Mouse (Mus musculus) left cerebral cortex, adult 18-20 months (tissue): ENCODE data around the gene Nfic. TPM values are rescaled to one million over a fixed set of nuclear protein-coding genes. Genes with fewer than 3 reads are reported as not detected.

Source experiments
- microRNA-seq, 2 experiments: library from miRNA; unstranded; fragments of <30 nt; microRNA quantifications; one replicate each; pipeline ENCODE4 v1.2.0; 2021
- total RNA-seq, 2 experiments: library from RNA; stranded (reverse); gene quantifications; 2 replicates each; pipeline ENCODE4 v1.2.3; 2021

Nfic gene
- total RNA-seq, 2 experiments from 2014 or later = 84.7 to 91.7 TPM

Small RNA genes within 50 kb of the gene (microRNA-seq; reads per million reads assigned to microRNA genes)
- gene Gm25595 (0 reads per million in 2 experiments), gene Mir1191b (0 to 0.25 reads per million in 2 experiments), gene Mir6913 (1.2 to 1.7 reads per million in 2 experiments)

Other genes with a start within 250 kb of the Nfic start
- 100 to 1,000 TPM; 197 to 204 TPM for gene Atcay, start 224.8 kb downstream of the Nfic start, total RNA-seq
- 10 to 100 TPM; 59.2 to 65.5 TPM for gene Zfr2, start 222.5 kb downstream of the Nfic start, total RNA-seq
- 100 to 1,000 TPM; 187 to 195 TPM for gene Matk, start 202.7 kb downstream of the Nfic start, total RNA-seq
- 10 to 100 TPM; 38.8 to 43.5 TPM for gene Mrpl54, start 188.7 kb downstream of the Nfic start, total RNA-seq
- 10 to 100 TPM; 36.7 to 42.7 TPM for gene Apba3, start 188.7 kb downstream of the Nfic start, total RNA-seq
- gene Tjp3, start 164.1 kb downstream of the Nfic start, total RNA-seq = under 1 TPM; 0.16 to 0.23 TPM
- gene Pip5k1c, start 162.7 kb downstream of the Nfic start, total RNA-seq = 100 to 1,000 TPM; 415 to 417 TPM
- 10 to 100 TPM; 30.5 to 34.6 TPM for gene Cactin, start 134.5 kb downstream of the Nfic start, total RNA-seq
- 1 to 10 TPM; 1.1 to 1.5 TPM for gene Tbxa2r, start 126.9 kb downstream of the Nfic start, total RNA-seq
- gene Gipc3, start 112.4 kb downstream of the Nfic start, total RNA-seq = 1 to 10 TPM; 2.5 to 3.6 TPM
- 10 to 100 TPM; 28.9 to 30.5 TPM for gene Hmg20b, start 105.2 kb downstream of the Nfic start, total RNA-seq
- gene Mfsd12, start 98.1 kb downstream of the Nfic start, total RNA-seq = 10 to 100 TPM; 38.1 to 42.0 TPM
- gene 4930404N11Rik, start 89.8 kb downstream of the Nfic start, total RNA-seq = 1 to 10 TPM; 1.2 to 1.3 TPM
- gene Fzr1, start 77.1 kb downstream of the Nfic start, total RNA-seq = 10 to 100 TPM; 71.1 to 72.1 TPM
- gene Dohh, start 71.2 kb downstream of the Nfic start, total RNA-seq = 10 to 100 TPM; 87.4 to 97.6 TPM
- gene Gm48551, start 71.2 kb downstream of the Nfic start, total RNA-seq = 1 to 10 TPM; 3.1 to 3.8 TPM
- 1 to 10 TPM; 2.7 to 2.8 TPM for gene Gm48552, start 66.6 kb downstream of the Nfic start, total RNA-seq
- 1 to 10 TPM; 1.1 to 1.2 TPM for gene Smim24, start 62.6 kb downstream of the Nfic start, total RNA-seq
- gene Celf5, start 27.1 kb upstream of the Nfic start, total RNA-seq = 100 to 1,000 TPM; 242 to 259 TPM
- 10 to 100 TPM; 68.1 to 85.1 TPM for gene Ncln, start 40.8 kb upstream of the Nfic start, total RNA-seq
- under 1 TPM; 0.58 to 0.82 TPM for gene S1pr4, start 44.5 kb upstream of the Nfic start, total RNA-seq
- 1 to 10 TPM; 2.6 to 3.5 TPM for gene Gna15, start 68.6 kb upstream of the Nfic start, total RNA-seq
- 100 to 1,000 TPM; 105 to 114 TPM for gene Gna11, start 89.6 kb upstream of the Nfic start, total RNA-seq
- gene Aes, start 103.9 kb upstream of the Nfic start, total RNA-seq = 100 to 1,000 TPM; 700 to 737 TPM
- gene Tle2, start 118.9 kb upstream of the Nfic start, total RNA-seq = 10 to 100 TPM; 41.3 to 42.4 TPM
- gene Tle6, start 145.4 kb upstream of the Nfic start, total RNA-seq = 10 to 100 TPM; 11.4 to 11.8 TPM
- gene BC025920, start 150.6 kb upstream of the Nfic start, total RNA-seq = 1 to 10 TPM; 2.6 to 3.3 TPM
- 10 to 100 TPM; 26.2 to 26.6 TPM for gene Sirt6, start 172.2 kb upstream of the Nfic start, total RNA-seq
- 10 to 100 TPM; 44.4 to 46.4 TPM for gene Ankrd24, start 172.9 kb upstream of the Nfic start, total RNA-seq
- gene Gm10778, start 193.4 kb upstream of the Nfic start, total RNA-seq = 1 to 10 TPM; 4.3 to 5.8 TPM
- gene Zfp433, start 249.2 kb upstream of the Nfic start, total RNA-seq = 10 to 100 TPM in 1 of 2 experiments, 1 to 10 TPM in 1; 8.6 to 10.6 TPM